Mouse (Mus musculus) spleen, embryonic (tissue): Measurements from ENCODE around the gene Ovol3.
"Not testable (repeated sequence)": the region's sequence is repeated elsewhere in the genome, so short reads cannot be mapped to it uniquely, and the experiment has no call there.

Experiments
- CTCF ChIA-PET: fragments of 350-600 bp; sonication (Branson Sonifier 250); formaldehyde crosslinking; loops from one replicate; lab custom pipeline; 2022; lab: Charles Lee

Gene Ovol3

GRCm38 (mm10) chr7:30235625-30236024 is at the start of gene Ovol3:
Ovol3 (minus strand) TSS chr7:30235725.
- CTCF ChIA-PET: no interaction called here

GRCm38 (mm10) chr7:30282740-30283139 is 47.2 kb upstream of the Ovol3 start:
- CTCF ChIA-PET: no interaction called here

- CTCF ChIA-PET: interaction anchor here (0.6 to 1.1 kb wide), 5 partner anchors 18 to 95 kb away, joined by 3 to 7 read pairs (median 3); no protein-coding TSS in a partner anchor
Observed at GRCm38 (mm10) chr7:30281522-30281921, 46.0 kb upstream of the Ovol3 start.

GRCm38 (mm10) chr7:30280670-30281138 is 45.2 kb upstream of the Ovol3 start:
- CTCF ChIA-PET: interaction anchor here (0.6 kb wide), 1 partner anchor 94 kb away, joined by 3 read pairs; no protein-coding TSS in a partner anchor

GRCm38 (mm10) chr7:30279951-30280669 is 44.6 kb upstream of the Ovol3 start, which contains the start of the genes Thap8 and Wdr62:
Thap8 (plus strand) TSS chr7:30280094.
Wdr62 (minus strand) TSS chr7:30280419.
- CTCF ChIA-PET: no interaction called here

GRCm38 (mm10) chr7:30279536-30279935 is 44.0 kb upstream of the Ovol3 start:
- CTCF ChIA-PET: no interaction called here

GRCm38 (mm10) chr7:30278911-30279310 is 43.4 kb upstream of the Ovol3 start:
- CTCF ChIA-PET: no interaction called here

- CTCF ChIA-PET: no interaction called here
Observed at GRCm38 (mm10) chr7:30274383-30274782, 38.9 kb upstream of the Ovol3 start.

- CTCF ChIA-PET: interaction anchor here (0.6 kb wide), 1 partner anchor 374 kb away, joined by 3 read pairs; no protein-coding TSS in a partner anchor
Observed at GRCm38 (mm10) chr7:30269641-30270040, 34.1 kb upstream of the Ovol3 start.

GRCm38 (mm10) chr7:30266780-30267179 is 31.3 kb upstream of the Ovol3 start:
- CTCF ChIA-PET: no interaction called here

GRCm38 (mm10) chr7:30265935-30266334 is 30.4 kb upstream of the Ovol3 start:
- CTCF ChIA-PET: no interaction called here

GRCm38 (mm10) chr7:30265531-30265930 is 30.0 kb upstream of the Ovol3 start:
- CTCF ChIA-PET: no interaction called here

- CTCF ChIA-PET: no interaction called here
Observed at GRCm38 (mm10) chr7:30265041-30265440, 29.5 kb upstream of the Ovol3 start.

- CTCF ChIA-PET: no interaction called here
Observed at GRCm38 (mm10) chr7:30251956-30252954, 16.7 kb upstream of the Ovol3 start.

GRCm38 (mm10) chr7:30237374-30237773 is 1.8 kb upstream of the Ovol3 start:
- CTCF ChIA-PET: not testable (repeated sequence)

- CTCF ChIA-PET: no interaction called here
Observed at GRCm38 (mm10) chr7:30235091-30235490, 434 bp downstream of the Ovol3 start.

GRCm38 (mm10) chr7:30234276-30234858 is 1.2 kb downstream of the Ovol3 start:
- CTCF ChIA-PET: no interaction called here

GRCm38 (mm10) chr7:30233387-30233786 is 2.1 kb downstream of the Ovol3 start:
- CTCF ChIA-PET: no interaction called here

- CTCF ChIA-PET: no interaction called here
Observed at GRCm38 (mm10) chr7:30232631-30233148, 2.8 kb downstream of the Ovol3 start.

GRCm38 (mm10) chr7:30231669-30232454 is 3.7 kb downstream of the Ovol3 start, which contains the start of the genes Polr2i and Tbcb:
Polr2i (plus strand) TSS chr7:30231948.
Tbcb (minus strand) TSS chr7:30232272.
- CTCF ChIA-PET: interaction anchor here (0.6 to 1.7 kb wide), 2 partner anchors 15 to 132 kb away, joined by 4 to 5 read pairs; no protein-coding TSS in a partner anchor
